Mouse (Mus musculus) erythroblast, embryonic 14.5 days (primary cell): Measurements from ENCODE around the gene Dusp2. TPM values are rescaled to one million over a fixed set of nuclear protein-coding genes. Genes with fewer than 3 reads are reported as not detected.
"Not testable (repeated sequence)": the region's sequence is repeated elsewhere in the genome, so short reads cannot be mapped to it uniquely, and the experiment has no call there.

Experiments
- H3K27me3 ChIP-seq: 2 replicates; pipeline ENCODE4 v1.6.1; 2012; ENCODE audit warnings: inconsistent platforms; ENCODE audit not compliant: control insufficient read depth
- H3K36me3 ChIP-seq: 2 replicates; pipeline ENCODE4 v1.6.1; 2012; ENCODE audit warnings: mild to moderate bottlenecking, inconsistent platforms; ENCODE audit not compliant: control insufficient read depth
- H3K4me1 ChIP-seq: 2 replicates; pipeline ENCODE4 v1.6.1; 2012; ENCODE audit warnings: inconsistent platforms; ENCODE audit not compliant: control insufficient read depth
- H3K4me3 ChIP-seq: replicated peaks from 2 replicates; pipeline ENCODE3; 2012; ENCODE audit warnings: moderate library complexity, mild to moderate bottlenecking, inconsistent platforms
- H3K9me3 ChIP-seq: 2 replicates; pipeline ENCODE4 v1.6.1; 2012; ENCODE audit warnings: low read length, inconsistent platforms, mixed read lengths; ENCODE audit not compliant: control insufficient read depth
- GATA1 ChIP-seq: IDR thresholded peaks from 2 replicates; pipeline ENCODE4 v1.6.1; 2012; ENCODE audit warnings: low read length, inconsistent platforms, mixed read lengths
- TAL1 ChIP-seq: IDR thresholded peaks from 3 replicates; pipeline ENCODE4 v1.6.1; 2012; ENCODE audit warnings: low read length, inconsistent platforms, mixed read lengths
- polyA plus RNA-seq: library from polyadenylated mRNA; stranded (reverse); fragments of >175 nt; gene quantifications from 2 replicates; pipeline ENCODE4 v1.2.3, GENCODE M21; 2012

The Dusp2 gene
- polyA plus RNA-seq = 0.05 and 0.08 TPM in 2 replicates

GRCm38 (mm10) chr2:127335767-127336496 is at the start of gene Dusp2:
Gene Dusp2, plus strand, starts transcription at chr2:127336159.
- Histone ChIP-seq H3K9me3 (no peaks in the 10 kb centered on the region), H3K4me1 (peaks cover 20% of the 10 kb centered on the region), H3K27me3 (peaks cover 38% of the 10 kb centered on the region), H3K4me3 (peak within 1 kb of the TSS; percentile 58), H3K36me3 (no peaks in the 10 kb centered on the region)
- TF ChIP-seq GATA1 (no peak), TAL1 (no peak)

DNA sequence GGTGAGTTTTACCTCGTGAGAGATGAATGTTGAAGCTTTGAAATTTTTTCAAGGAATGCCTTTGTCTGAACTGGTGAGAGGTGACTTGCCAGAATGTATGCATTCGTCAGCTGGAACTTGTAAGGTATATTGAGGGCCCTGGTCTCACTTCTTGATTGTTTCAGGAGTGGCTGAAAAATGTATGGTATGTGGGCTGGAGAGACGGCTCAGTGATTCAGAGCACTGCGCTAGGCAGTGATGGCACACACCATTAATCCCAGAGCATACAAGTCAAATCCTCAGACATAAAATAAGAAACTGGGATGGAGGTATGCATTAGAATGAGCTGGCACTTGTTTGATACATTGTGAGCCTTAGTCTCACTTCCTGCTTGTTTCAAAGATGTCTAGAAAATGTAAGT is 43.7 kb upstream of the Dusp2 start:
- Histone ChIP-seq H3K27me3 (no peaks in the 10 kb centered on the region), H3K36me3 (peaks cover 92% of the 10 kb centered on the region), H3K4me3 (no peak overlapping the region), H3K9me3 (no peaks in the 10 kb centered on the region), H3K4me1 (no peaks in the 10 kb centered on the region)
- TF ChIP-seq TAL1 (no peak), GATA1 (no peak)

- Histone ChIP-seq H3K36me3 (peaks cover 99% of the 10 kb centered on the region), H3K9me3 (peaks cover under 1% of the 10 kb centered on the region; the same call in 1 of the 2 replicates), H3K27me3 (no peaks in the 10 kb centered on the region), H3K4me3 (no peak overlapping the region), H3K4me1 (no peaks in the 10 kb centered on the region)
- TF ChIP-seq GATA1 = no peak
- no peak for TF ChIP-seq TAL1
Observed at GRCm38 (mm10) chr2:127297001-127297805, 38.8 kb upstream of the Dusp2 start.

- H3K36me3 ChIP-seq = peaks cover 91% of the 10 kb centered on the region
- H3K9me3 ChIP-seq = peaks cover 4% of the 10 kb centered on the region; the same call in 1 of the 2 replicates
- no peaks in the 10 kb centered on the region for H3K4me1 ChIP-seq
- H3K4me3 ChIP-seq = no peak overlapping the region
- no peaks in the 10 kb centered on the region for H3K27me3 ChIP-seq
- no peak for TF ChIP-seq GATA1
- TF ChIP-seq TAL1 = no peak
Observed at GRCm38 (mm10) chr2:127298056-127298455, 37.9 kb upstream of the Dusp2 start.

GRCm38 (mm10) chr2:127300701-127301100 is 35.3 kb upstream of the Dusp2 start:
- TF ChIP-seq TAL1 = no peak
- TF ChIP-seq GATA1 = no peak
- peaks cover 65% of the 10 kb centered on the region for H3K36me3 ChIP-seq

GRCm38 (mm10) chr2:127301883-127302282 is 34.1 kb upstream of the Dusp2 start:
- no peaks in the 10 kb centered on the region for H3K4me1 ChIP-seq
- TF ChIP-seq GATA1 = no peak
- TF ChIP-seq TAL1 = no peak
- peaks cover 53% of the 10 kb centered on the region for H3K36me3 ChIP-seq
- H3K9me3 ChIP-seq = peaks cover 4% of the 10 kb centered on the region; the same call in 1 of the 2 replicates
- no peak overlapping the region for H3K4me3 ChIP-seq
- no peaks in the 10 kb centered on the region for H3K27me3 ChIP-seq

More at GRCm38 (mm10) chr2:127300701-127301100, 35.3 kb upstream of the Dusp2 start:
- Histone ChIP-seq H3K4me3 (no peak overlapping the region), H3K27me3 (no peaks in the 10 kb centered on the region), H3K9me3 (peaks cover 4% of the 10 kb centered on the region; the same call in 1 of the 2 replicates), H3K4me1 (no peaks in the 10 kb centered on the region)

- H3K9me3 ChIP-seq, H3K27me3 ChIP-seq, H3K4me3 ChIP-seq, H3K4me1 ChIP-seq: not testable (repeated sequence)
- H3K36me3 ChIP-seq = peaks cover 30% of the 10 kb centered on the region
Observed at GRCm38 (mm10) chr2:127304192-127304591, 31.8 kb upstream of the Dusp2 start.

GRCm38 (mm10) chr2:127304609-127305210 is 31.2 kb upstream of the Dusp2 start:
- Histone ChIP-seq H3K9me3 (peaks cover 4% of the 10 kb centered on the region; the same call in 1 of the 2 replicates), H3K27me3 (no peaks in the 10 kb centered on the region), H3K4me3 (no peak overlapping the region), H3K4me1 (no peaks in the 10 kb centered on the region), H3K36me3 (peaks cover 25% of the 10 kb centered on the region)
- TF ChIP-seq TAL1 (no peak), GATA1 (no peak)

GRCm38 (mm10) chr2:127306123-127306522 is 29.8 kb upstream of the Dusp2 start:
- Histone ChIP-seq H3K4me1 (no peaks in the 10 kb centered on the region), H3K9me3 (peaks cover 4% of the 10 kb centered on the region; the same call in 1 of the 2 replicates)

More at GRCm38 (mm10) chr2:127306123-127306522, 29.8 kb upstream of the Dusp2 start:
- Histone ChIP-seq H3K4me3 (no peak overlapping the region), H3K36me3 (peaks cover 11% of the 10 kb centered on the region), H3K27me3 (no peaks in the 10 kb centered on the region)
- TF ChIP-seq GATA1 (no peak), TAL1 (no peak)
